Mouse (Mus musculus) spleen, postnatal 10 days (tissue): Measurements from ENCODE around the gene Birc6.

Source experiments
- DNase-seq, 2 experiments: peaks; one replicate each; pipeline ENCODE4 v3.0.0; 2021 to 2022; ENCODE audit warnings: low spot score in 2 of 2

The Birc6 gene

DNA sequence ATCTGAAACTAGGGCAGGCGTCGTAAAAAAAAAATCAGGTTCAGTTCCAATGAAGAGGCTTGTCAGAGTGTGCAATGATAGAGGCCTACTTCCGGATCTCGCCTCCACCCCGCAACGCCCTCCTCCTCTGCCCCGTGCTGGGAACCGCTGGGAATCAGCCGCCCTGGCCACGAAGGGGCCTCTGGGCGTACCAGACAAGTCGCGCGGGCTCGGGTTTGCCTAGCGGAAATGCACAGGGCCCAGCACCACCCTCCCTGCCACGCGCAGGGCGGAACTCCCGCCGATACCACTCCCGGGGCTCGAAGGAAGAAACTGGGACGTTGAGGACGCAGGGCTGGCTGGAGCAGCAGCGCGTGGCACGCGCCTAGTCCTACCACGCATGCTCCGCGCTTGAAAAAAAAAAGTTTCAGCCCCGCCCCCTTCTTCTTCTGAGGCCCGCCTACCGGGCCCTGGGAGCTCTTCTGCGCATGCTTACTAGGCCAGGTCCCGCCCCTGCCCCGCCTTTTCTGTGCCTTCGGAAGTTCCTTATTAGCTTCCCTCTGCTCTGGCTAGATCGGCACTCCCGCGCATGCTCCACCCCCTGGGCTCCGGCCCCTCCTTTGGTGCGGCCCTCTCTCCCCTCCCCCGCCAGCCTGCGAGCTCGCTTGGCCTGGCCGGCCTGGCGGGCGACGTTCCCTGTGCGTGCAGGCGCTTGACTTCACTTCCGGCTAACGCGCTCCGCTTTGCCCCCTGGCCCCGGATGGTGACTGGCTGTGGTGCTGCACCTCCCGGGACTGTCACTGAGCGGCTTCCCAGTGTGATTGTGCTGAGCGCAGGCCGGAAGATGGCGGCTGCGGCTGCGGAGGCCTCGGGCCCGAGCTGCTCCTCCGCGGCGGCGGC, at the start of gene Birc6:
Gene Birc6 (plus strand): TSS at position 567 of the 879 bp plus-strand sequence.
- DNase-seq = peak; percentile 99 to 100

- DNase-seq = no peak
These were observed 47.6 kb upstream of the Birc6 start for GRCm38 (mm10) chr17:74480361-74481069.

DNA sequence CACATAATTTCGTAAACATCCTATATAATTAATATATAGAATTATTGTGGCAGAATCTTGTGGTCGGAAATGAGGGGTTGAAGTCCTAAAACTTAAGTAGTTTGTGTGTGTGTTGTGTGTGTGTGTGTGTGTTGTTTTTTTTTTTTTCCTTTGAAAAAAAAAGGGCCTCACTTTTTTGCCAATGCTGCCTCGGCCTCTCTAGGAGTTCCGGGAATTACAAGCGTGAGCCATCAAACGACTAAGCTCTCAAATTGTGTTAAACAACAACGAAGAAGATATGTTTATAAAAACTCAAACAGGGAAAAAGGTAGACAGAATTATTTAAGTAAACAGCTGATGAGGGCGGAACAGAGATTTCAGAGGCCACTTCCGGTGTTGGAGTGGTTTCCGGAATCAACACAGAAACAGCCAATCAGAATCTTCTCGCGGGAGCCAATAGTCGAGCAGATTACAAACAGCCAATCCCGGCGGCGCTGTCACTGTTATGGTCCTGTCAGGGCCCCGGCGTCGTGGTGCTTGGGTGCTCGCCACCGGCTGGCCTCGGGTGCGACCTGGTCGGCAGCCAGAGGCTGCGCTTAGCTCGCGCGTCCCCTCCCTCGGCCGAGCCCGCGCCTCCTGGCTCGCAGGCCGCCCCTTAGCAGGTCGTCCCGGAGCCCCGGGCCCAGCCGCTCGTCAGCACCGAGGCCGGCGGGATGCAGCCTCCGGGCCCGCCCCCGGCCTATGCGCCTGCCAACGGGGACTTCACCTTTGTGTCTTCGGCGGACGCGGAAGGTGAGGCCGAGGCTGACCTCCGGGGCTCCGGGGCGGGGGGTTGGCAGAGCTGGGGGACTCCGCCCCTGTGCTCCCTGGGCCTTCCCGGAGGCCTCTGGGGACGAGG, 38.8 kb upstream of the Birc6 start, which contains the start of gene Yipf4:
Gene Yipf4 (plus strand): TSS at position 470 of the 877 bp plus-strand sequence.
- peak; percentile 96 to 97 for DNase-seq

DNA sequence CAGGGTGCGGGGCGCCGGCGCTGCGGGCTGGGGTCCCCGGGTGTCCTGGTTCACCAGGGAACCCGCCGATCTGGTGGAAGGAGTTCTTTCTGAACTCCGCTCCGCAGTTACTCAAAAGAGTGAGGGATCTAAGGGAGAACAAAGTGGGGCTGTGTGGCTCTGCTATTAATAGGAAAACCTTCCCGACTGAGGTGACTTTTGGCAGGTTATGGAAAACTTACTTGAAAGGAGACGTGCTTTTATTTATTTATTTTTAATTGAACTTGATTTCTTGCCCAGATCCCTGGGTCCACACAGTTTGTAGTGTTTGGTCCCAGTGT, 38.2 kb upstream of the Birc6 start:
- no peak for DNase-seq

DNA sequence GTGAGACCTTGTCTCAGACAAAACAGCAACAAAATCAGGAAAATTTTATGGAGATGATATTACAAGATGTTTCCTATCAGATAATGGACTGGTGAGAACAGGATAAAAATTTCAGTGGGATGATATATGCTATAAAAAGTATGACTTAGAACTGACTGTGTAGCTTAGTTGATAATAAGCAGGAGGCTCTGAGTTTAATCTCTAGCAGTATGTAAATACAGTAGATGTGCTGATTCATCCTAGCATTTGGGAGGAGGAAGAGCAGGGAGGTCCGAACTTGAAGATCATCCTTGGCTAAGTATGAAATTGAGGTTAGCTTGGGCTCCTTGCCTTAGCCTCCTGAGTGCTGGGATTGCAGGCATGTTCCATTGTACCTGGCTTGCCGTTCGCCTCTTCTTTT, 36.5 kb upstream of the Birc6 start:
- DNase-seq = no peak

GRCm38 (mm10) chr17:74500204-74500603, 27.9 kb upstream of the Birc6 start:
- DNase-seq = no peak

- no peak for DNase-seq
These were observed 27.0 kb upstream of the Birc6 start for GRCm38 (mm10) chr17:74501085-74501484.

GRCm38 (mm10) chr17:74507934-74508333, 20.2 kb upstream of the Birc6 start:
- no peak for DNase-seq

GRCm38 (mm10) chr17:74508600-74508999, 19.5 kb upstream of the Birc6 start:
- DNase-seq = peak in 1 of 2 experiments; percentile 35

DNA sequence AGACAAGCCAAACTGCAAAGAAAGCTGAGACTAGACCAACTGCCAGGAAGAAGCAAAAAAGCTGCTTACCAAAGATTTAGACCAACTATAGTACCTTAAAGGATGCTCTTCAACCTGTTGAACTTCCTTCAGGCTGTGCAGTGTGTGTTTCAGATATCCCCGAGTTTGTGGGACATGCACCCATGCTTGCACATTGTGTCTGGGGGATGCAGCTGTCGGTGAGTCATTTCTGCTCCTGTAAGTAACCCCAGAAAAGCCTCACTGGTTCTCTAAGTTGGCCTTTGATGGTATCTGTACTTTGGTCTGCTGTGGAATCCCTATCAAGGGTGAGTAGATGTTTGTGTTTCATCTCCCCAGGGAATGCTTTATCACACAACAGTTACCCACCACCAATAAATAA, 15.8 kb upstream of the Birc6 start:
- no peak for DNase-seq

GRCm38 (mm10) chr17:74522797-74523723, 5.0 kb upstream of the Birc6 start:
- peak in 1 of 2 experiments; percentile 19 for DNase-seq

DNA sequence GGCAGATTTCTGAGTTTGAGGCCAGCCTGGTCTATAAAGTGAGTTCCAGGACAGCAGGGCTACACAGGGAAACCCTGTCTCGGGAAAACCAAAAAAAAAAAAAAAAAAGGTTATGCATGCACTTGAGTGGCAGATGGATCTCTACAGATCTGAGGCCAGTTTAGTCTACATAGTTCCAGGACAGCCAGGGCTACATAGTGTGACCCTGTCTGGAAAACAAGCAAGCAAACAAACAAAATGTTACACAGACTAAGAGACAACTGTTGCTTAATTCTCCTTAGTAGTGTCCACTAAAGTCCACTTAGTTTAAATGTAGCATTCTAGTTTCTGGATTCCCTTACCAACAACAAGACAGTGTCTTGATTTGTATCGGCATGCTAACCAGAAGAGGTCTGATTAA, 2.0 kb upstream of the Birc6 start:
- no peak for DNase-seq

DNA sequence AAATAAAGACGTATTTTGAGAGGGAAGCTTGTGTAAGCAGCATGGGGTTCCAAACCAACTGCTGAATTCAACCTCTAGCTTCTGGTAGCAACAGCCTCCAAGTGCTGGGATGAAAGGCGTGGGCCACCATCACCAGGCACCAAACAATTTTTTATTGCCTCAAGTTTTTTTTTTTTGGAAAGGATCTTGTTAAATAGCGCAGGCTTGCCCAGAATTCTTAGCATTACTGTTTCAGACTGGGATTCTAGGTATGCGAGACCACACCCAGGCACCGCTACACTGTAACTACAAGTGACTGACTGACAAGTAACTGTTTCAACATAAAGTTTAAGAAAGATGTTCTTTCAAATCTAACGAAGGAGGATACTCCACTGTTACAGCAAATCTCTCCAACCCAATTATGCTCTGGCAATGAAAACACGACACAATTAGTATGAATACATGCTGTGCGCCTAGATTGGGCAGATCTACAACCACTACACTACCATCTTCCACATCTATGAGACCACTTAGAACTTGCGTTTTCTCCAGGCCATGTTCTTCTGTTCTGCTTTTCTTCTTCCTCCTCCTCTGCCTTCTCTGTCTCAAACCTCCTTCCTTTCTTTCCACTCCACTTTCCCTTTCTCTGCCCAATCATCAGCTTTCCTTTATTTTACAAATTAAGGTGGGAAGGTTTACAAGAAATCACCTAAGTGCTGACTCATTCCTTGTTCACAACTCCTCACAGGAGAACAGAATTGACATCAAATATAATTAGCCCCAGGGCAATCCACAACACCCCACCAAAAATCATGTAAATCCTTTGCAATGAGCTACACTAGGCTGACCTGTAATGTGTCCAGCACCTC, 1.1 kb upstream of the Birc6 start:
- no peak for DNase-seq

- peak in 1 of 2 experiments; percentile 79 for DNase-seq
These were observed 795 bp downstream of the Birc6 start for GRCm38 (mm10) chr17:74528648-74529532.

- peak in 1 of 2 experiments; percentile 21 for DNase-seq
These were observed 1.4 kb downstream of the Birc6 start for GRCm38 (mm10) chr17:74529533-74529824.

DNA sequence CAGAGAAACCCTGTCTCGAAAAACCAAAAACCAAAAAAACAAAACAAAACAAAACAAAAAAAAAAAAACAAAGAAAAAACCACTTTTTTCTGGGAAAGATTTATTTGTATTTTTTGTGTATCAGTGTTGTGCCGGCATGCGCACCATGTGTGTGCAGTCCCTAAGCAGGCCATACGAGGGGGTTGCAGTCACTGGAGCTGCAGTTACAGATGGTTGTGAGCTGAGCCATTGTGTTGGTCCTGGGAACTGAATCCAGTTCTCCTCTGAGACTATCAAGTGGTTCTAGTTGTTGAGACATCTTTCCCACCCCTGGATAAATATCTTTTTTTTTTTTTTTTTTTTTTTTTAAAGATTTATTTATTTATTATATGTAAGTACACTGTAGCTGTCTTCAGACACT, 6.9 kb downstream of the Birc6 start:
- no peak for DNase-seq

- no peak for DNase-seq
These were observed 9.4 kb downstream of the Birc6 start for GRCm38 (mm10) chr17:74537526-74537925.

DNA sequence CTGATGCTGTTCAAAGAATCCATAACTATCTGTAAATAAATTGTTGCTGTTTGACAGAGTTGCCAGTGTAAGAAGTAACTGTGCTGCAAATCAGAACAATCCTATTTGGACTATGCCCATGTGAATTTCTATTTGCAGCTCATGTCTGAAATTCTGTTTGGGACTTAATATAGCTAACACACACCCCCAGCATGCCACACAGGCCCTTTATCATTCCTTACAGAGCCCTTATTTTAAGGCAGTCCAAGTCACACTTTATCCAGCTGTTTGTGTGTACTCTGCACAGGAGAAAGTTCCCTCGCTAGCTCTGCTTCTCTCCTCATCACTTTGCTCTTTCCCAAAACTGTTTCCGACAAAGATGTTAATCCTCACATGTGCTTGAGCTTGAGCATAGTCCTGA, 15.5 kb downstream of the Birc6 start:
- no peak for DNase-seq

- DNase-seq = no peak
These were observed 26.0 kb downstream of the Birc6 start for GRCm38 (mm10) chr17:74554118-74554517.
